Comparison of ENCODE assay signal across 8 mouse cellular contexts in the genomic region with DNA sequence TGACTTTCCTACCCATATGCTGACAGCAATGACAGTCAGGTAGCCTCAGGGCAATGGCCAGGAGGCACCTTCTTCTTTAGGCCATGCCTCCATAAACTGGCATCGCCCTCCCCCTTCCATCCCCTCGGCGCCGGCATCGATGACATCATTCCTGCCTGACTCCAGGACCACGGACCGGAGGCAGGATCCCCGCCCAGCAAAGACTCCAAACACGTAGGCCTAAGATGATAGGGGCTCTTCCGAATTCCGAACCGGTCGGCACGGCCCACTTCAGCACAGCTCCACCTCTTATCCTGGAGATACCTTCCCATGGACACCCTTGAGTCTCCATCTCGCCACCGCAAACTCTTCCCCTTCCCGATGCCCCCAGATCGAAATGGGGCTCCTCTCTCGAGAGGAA. TPM values are rescaled to one million over a fixed set of nuclear protein-coding genes. Genes with fewer than 3 reads are reported as not detected.
A peak's percentile ranks its signal among the peaks of the same experiment; 100 is the strongest.
DNase-seq lines count a peak whose midpoint lies in the region; ATAC-seq and TF ChIP-seq lines count a peak whose summit lies in the region.

No protein-coding gene starts in this region.

- peak; percentile 26 for DNase-seq in gastrocnemius, postnatal 25 days
- no peak for DNase-seq in gastrocnemius, postnatal 4 days (ENCODE audit: low spot score in 2 of 2)
- DNase-seq in cerebellum, adult 2 months: peak; percentile 78 to 82
- peak; percentile 61 to 64 for DNase-seq in heart, adult 2 months
- DNase-seq in liver, embryonic 14.5 days (ENCODE audit: low read depth in 3 of 3, low spot score in 3 of 3): no peak

- peak overlapping the region; percentile 89 for H3K9ac ChIP-seq in heart, adult 2 months (ENCODE audit: low read depth, low read length)
- H3K9ac ChIP-seq in kidney, embryonic 16.5 days (replicated peaks; ENCODE audit: low read length): peak overlapping the region; percentile 78
- H3K9ac ChIP-seq in liver, embryonic 14.5 days (replicated peaks): no peak overlapping the region; the same call in 1 of the 2 replicates
- H3K9ac ChIP-seq in neural tube, embryonic 14.5 days (replicated peaks; ENCODE audit: low read depth, low read length): peak overlapping the region; percentile 88

- no peak for TF ChIP-seq EP300 in heart, adult 2 months (IDR thresholded peaks at IDR 0.05; ENCODE audit: insufficient read depth, low read depth, low read length)
- no peak for TF ChIP-seq EP300 in liver, embryonic 14.5 days (IDR thresholded peaks at IDR 0.05; ENCODE audit: low read depth)

- TF ChIP-seq POLR2A in cerebellum, adult 2 months (IDR thresholded peaks at IDR 0.05; ENCODE audit: borderline replicate concordance, insufficient read depth, low read length): peak; percentile 27; the same call in 1 of the 2 replicates
- no peak for TF ChIP-seq POLR2A in heart, adult 2 months (IDR thresholded peaks at IDR 0.05; ENCODE audit: insufficient read depth, low read depth, low read length)

- peak overlapping the region; percentile 96 for H3K4me2 ChIP-seq in kidney, embryonic 16.5 days (replicated peaks; ENCODE audit: low read depth, low read length)
- peak overlapping the region; percentile 97 for H3K4me2 ChIP-seq in liver, embryonic 14.5 days (ENCODE audit: low read depth)
- peak overlapping the region; percentile 67 for H3K4me2 ChIP-seq in neural tube, embryonic 14.5 days (ENCODE audit: low read depth, low read length)

- H3K79me2 ChIP-seq in heart, adult 2 months (replicated peaks; ENCODE audit: control insufficient read depth, insufficient read depth, low read length): peaks cover under 1% of the 10 kb centered on the region

- under 1% methylated on average over 19 of the region's 19 CpGs for WGBS in cerebellum, adult 2 months
- WGBS in heart, adult 2 months: 16% methylated on average over 19 of the region's 19 CpGs
- 5% methylated on average over 19 of the region's 19 CpGs for whole genome bisulfite sequencing in kidney, embryonic 16.5 days
- 32% methylated on average over 19 of the region's 19 CpGs for WGBS in liver, embryonic 14.5 days (ENCODE audit: insufficient replicate concordance)
- under 1% methylated on average over 19 of the region's 19 CpGs for WGBS in neural tube, embryonic 14.5 days

- H3K27me3 ChIP-seq in cerebellum, adult 2 months (ENCODE audit: control insufficient read depth, insufficient read depth, low read length): no peaks in the 10 kb centered on the region
- no peaks in the 10 kb centered on the region for H3K27me3 ChIP-seq in heart, adult 2 months (ENCODE audit: control insufficient read depth, insufficient read depth, low read length)
- peaks cover 9% of the 10 kb centered on the region; the same call in 1 of the 2 replicates for H3K27me3 ChIP-seq in kidney, embryonic 16.5 days (ENCODE audit: insufficient read depth, low read length)
- H3K27me3 ChIP-seq in liver, embryonic 14.5 days (ENCODE audit: control insufficient read depth, insufficient read depth, low read length): peaks cover 18% of the 10 kb centered on the region
- no peaks in the 10 kb centered on the region for H3K27me3 ChIP-seq in neural tube, embryonic 14.5 days (ENCODE audit: control insufficient read depth, insufficient read depth, low read length)

- intact Hi-C loops in heart, adult 2 months (cut with DNase I): no loop called here

- peak overlapping the region; percentile 76 for H3K27ac ChIP-seq in cerebellum, adult 2 months (ENCODE audit: insufficient read depth, low read length)
- peak overlapping the region; percentile 75 for H3K27ac ChIP-seq in heart, adult 2 months
- H3K27ac ChIP-seq in kidney, embryonic 16.5 days (ENCODE audit: low read length): peak overlapping the region; percentile 32; the same call in 1 of the 2 replicates
- no peak overlapping the region for H3K27ac ChIP-seq in liver, embryonic 14.5 days
- peak overlapping the region; percentile 89 for H3K27ac ChIP-seq in neural tube, embryonic 14.5 days (ENCODE audit: low read depth, low read length)

- no peak for ATAC-seq in kidney, embryonic 16.5 days (ENCODE audit: low FRiP score, low TSS enrichment)
- ATAC-seq in liver, embryonic 14.5 days (ENCODE audit: insufficient read depth): no peak
- no peak for ATAC-seq in neural tube, embryonic 14.5 days (ENCODE audit: low read depth)
- no peak for ATAC-seq in erythroid progenitor cell, adult 5-6 weeks (replicated peaks; ENCODE audit: low FRiP score, poor library complexity, severe bottlenecking)

- H3K9me3 ChIP-seq in kidney, embryonic 16.5 days (ENCODE audit: low read length): no peaks in the 10 kb centered on the region
- H3K9me3 ChIP-seq in liver, embryonic 14.5 days (ENCODE audit: control insufficient read depth, low read length): no peaks in the 10 kb centered on the region
- H3K9me3 ChIP-seq in neural tube, embryonic 14.5 days (ENCODE audit: control insufficient read depth, low read length): no peaks in the 10 kb centered on the region

- H3K4me3 ChIP-seq in cerebellum, adult 2 months (replicated peaks; ENCODE audit: insufficient read depth, low read depth, low read length): peak overlapping the region; percentile 75
- H3K4me3 ChIP-seq in heart, adult 2 months: peak overlapping the region; percentile 82
- H3K4me3 ChIP-seq in kidney, embryonic 16.5 days (ENCODE audit: low read length): peak overlapping the region; percentile 80
- H3K4me3 ChIP-seq in liver, embryonic 14.5 days (ENCODE audit: insufficient read depth in 1 of 2, low read depth in 2 of 2, low read length in 2 of 2): peak overlapping the region; percentile 60 to 71; a peak in 3 of 4 replicates
- H3K4me3 ChIP-seq in neural tube, embryonic 14.5 days (ENCODE audit: low read depth, low read length): peak overlapping the region; percentile 82

- H3K36me3 ChIP-seq in heart, adult 2 months (ENCODE audit: control insufficient read depth, insufficient read depth, low read length): no peaks in the 10 kb centered on the region; the same call in 1 of the 2 replicates
- H3K36me3 ChIP-seq in kidney, embryonic 16.5 days (ENCODE audit: insufficient read depth, low read length): no peaks in the 10 kb centered on the region
- no peaks in the 10 kb centered on the region for H3K36me3 ChIP-seq in liver, embryonic 14.5 days (replicated peaks; ENCODE audit: control insufficient read depth, insufficient read depth, low read depth)
- H3K36me3 ChIP-seq in neural tube, embryonic 14.5 days (ENCODE audit: control insufficient read depth, insufficient read depth, low read length): no peaks in the 10 kb centered on the region

- no peak for TF ChIP-seq CTCF in cerebellum, adult 2 months (IDR thresholded peaks at IDR 0.05; ENCODE audit: borderline replicate concordance, insufficient read depth, low read depth, low read length)
- no peak for TF ChIP-seq CTCF in heart, adult 2 months (IDR thresholded peaks at IDR 0.05)
- TF ChIP-seq CTCF in liver, embryonic 14.5 days (IDR thresholded peaks at IDR 0.05; ENCODE audit: low read depth): no peak

- H3K4me1 ChIP-seq in cerebellum, adult 2 months (ENCODE audit: control insufficient read depth, insufficient read depth, low read length): peaks cover 15% of the 10 kb centered on the region
- H3K4me1 ChIP-seq in heart, adult 2 months (ENCODE audit: control insufficient read depth, insufficient read depth, low read length): peaks cover 14% of the 10 kb centered on the region
- H3K4me1 ChIP-seq in kidney, embryonic 16.5 days (ENCODE audit: insufficient read depth, low read length): peaks cover 25% of the 10 kb centered on the region
- peaks cover 2 to 4% of the 10 kb centered on the region in 2 experiments; a peak in 3 of 4 replicates for H3K4me1 ChIP-seq in liver, embryonic 14.5 days (replicated peaks; ENCODE audit: control insufficient read depth in 2 of 2, insufficient read depth in 2 of 2, low read length in 1 of 2)
- H3K4me1 ChIP-seq in neural tube, embryonic 14.5 days (ENCODE audit: control insufficient read depth, insufficient read depth, low read length): peaks cover 22% of the 10 kb centered on the region

RNA-seq across cellular contexts. Expression of a gene that starts 1.1 kb away (rescaled TPM):
- 10 to 100 TPM; 17.1 to 17.4 TPM for total RNA-seq in gastrocnemius, postnatal 25 days (2021)
- 10 to 100 TPM; 20.1 to 24.4 TPM for total RNA-seq in gastrocnemius, postnatal 4 days (2021)
- polyA plus RNA-seq in cerebellum, adult 2 months (2012; rRNA removed): 137 and 147 TPM in 2 replicates
- 10 to 100 TPM; 13.4 to 14.4 TPM for total RNA-seq in heart, adult 2 months (2021)
- 15.8 and 18.4 TPM in 2 replicates for polyA plus RNA-seq in heart, adult 2 months (2012; rRNA removed)
- 1.9 and 2.2 TPM in 2 replicates for polyA plus RNA-seq in kidney, embryonic 16.5 days (2015; fragmentation: Nextera tagmentation; extraction: Ambion mirVana)
- polyA plus RNA-seq in liver, embryonic 14.5 days (2012; rRNA removed): 1.8 TPM in 2 replicates
- 0.38 and 0.58 TPM in 2 replicates for polyA plus RNA-seq in liver, embryonic 14.5 days (2014; fragmentation: Nextera tagmentation; extraction: Ambion mirVana)
- 18.8 and 23.5 TPM in 2 replicates for polyA plus RNA-seq in neural tube, embryonic 14.5 days (2014; fragmentation: Nextera tagmentation; extraction: Ambion mirVana)
- 1.1 TPM in 1 of 2 replicates, not detected in the other for total RNA-seq in erythroid progenitor cell, adult 5-6 weeks (2015; ENCODE audit: low replicate concordance)
- 0.39 and 0.45 TPM in 2 replicates for total RNA-seq in erythroid progenitor cell, adult 5-6 weeks (2017; ENCODE audit: low replicate concordance)

RNA-seq across cellular contexts. Expression of a gene that starts 1.3 kb away (rescaled TPM):
- total RNA-seq in gastrocnemius, postnatal 25 days (2021): under 1 TPM; 0.43 to 0.64 TPM
- 1 to 10 TPM; 4.9 to 5.8 TPM for total RNA-seq in gastrocnemius, postnatal 4 days (2021)
- 8.1 and 9.3 TPM in 2 replicates for polyA plus RNA-seq in cerebellum, adult 2 months (2012; rRNA removed)
- 1 to 10 TPM in 1 of 2 experiments, under 1 TPM in 1; 0.94 to 2.3 TPM for total RNA-seq in heart, adult 2 months (2021)
- polyA plus RNA-seq in heart, adult 2 months (2012; rRNA removed): 7.3 and 8.6 TPM in 2 replicates
- 1.2 and 1.7 TPM in 2 replicates for polyA plus RNA-seq in kidney, embryonic 16.5 days (2015; fragmentation: Nextera tagmentation; extraction: Ambion mirVana)
- polyA plus RNA-seq in liver, embryonic 14.5 days (2012; rRNA removed): 1.3 and 1.9 TPM in 2 replicates
- polyA plus RNA-seq in liver, embryonic 14.5 days (2014; fragmentation: Nextera tagmentation; extraction: Ambion mirVana): 2.1 and 2.6 TPM in 2 replicates
- polyA plus RNA-seq in neural tube, embryonic 14.5 days (2014; fragmentation: Nextera tagmentation; extraction: Ambion mirVana): 1.7 and 1.9 TPM in 2 replicates
- total RNA-seq in erythroid progenitor cell, adult 5-6 weeks (2015; ENCODE audit: low replicate concordance): not detected in 2 replicates
- total RNA-seq in erythroid progenitor cell, adult 5-6 weeks (2017; ENCODE audit: low replicate concordance): not detected in 2 replicates

RNA-seq across cellular contexts. Expression of a gene that starts 51.1 kb away (rescaled TPM):
- not detected for total RNA-seq in gastrocnemius, postnatal 25 days (2021)
- total RNA-seq in gastrocnemius, postnatal 4 days (2021): under 1 TPM; 0.42 to 0.54 TPM
- polyA plus RNA-seq in cerebellum, adult 2 months (2012; rRNA removed): 4.3 and 6.4 TPM in 2 replicates
- total RNA-seq in heart, adult 2 months (2021): not detected
- 0.94 and 3.2 TPM in 2 replicates for polyA plus RNA-seq in heart, adult 2 months (2012; rRNA removed)
- polyA plus RNA-seq in kidney, embryonic 16.5 days (2015; fragmentation: Nextera tagmentation; extraction: Ambion mirVana): 0.37 and 0.57 TPM in 2 replicates
- polyA plus RNA-seq in liver, embryonic 14.5 days (2012; rRNA removed): not detected in 2 replicates
- polyA plus RNA-seq in liver, embryonic 14.5 days (2014; fragmentation: Nextera tagmentation; extraction: Ambion mirVana): not detected in 2 replicates
- 5.3 and 13.7 TPM in 2 replicates for polyA plus RNA-seq in neural tube, embryonic 14.5 days (2014; fragmentation: Nextera tagmentation; extraction: Ambion mirVana)
- not detected in 2 replicates for total RNA-seq in erythroid progenitor cell, adult 5-6 weeks (2015; ENCODE audit: low replicate concordance)
- not detected in 2 replicates for total RNA-seq in erythroid progenitor cell, adult 5-6 weeks (2017; ENCODE audit: low replicate concordance)

Comparison
In these comparisons a context has a peak if more than half of its experiments do, and no peak if none do; other contexts are left out.
1. DNase-seq: peak in gastrocnemius, postnatal 25 days (single experiment), cerebellum, adult 2 months (2 of 2) and heart, adult 2 months (2 of 2); none in gastrocnemius, postnatal 4 days (0 of 2) and liver, embryonic 14.5 days (0 of 3).
2. Peak in every context shown above with its lines, with median percentiles within 50 percentile points of each other: H3K4me3 ChIP-seq and H3K4me2 ChIP-seq.